Comparison of ENCODE assay signal across 23 mouse cellular contexts in the genomic region with DNA sequence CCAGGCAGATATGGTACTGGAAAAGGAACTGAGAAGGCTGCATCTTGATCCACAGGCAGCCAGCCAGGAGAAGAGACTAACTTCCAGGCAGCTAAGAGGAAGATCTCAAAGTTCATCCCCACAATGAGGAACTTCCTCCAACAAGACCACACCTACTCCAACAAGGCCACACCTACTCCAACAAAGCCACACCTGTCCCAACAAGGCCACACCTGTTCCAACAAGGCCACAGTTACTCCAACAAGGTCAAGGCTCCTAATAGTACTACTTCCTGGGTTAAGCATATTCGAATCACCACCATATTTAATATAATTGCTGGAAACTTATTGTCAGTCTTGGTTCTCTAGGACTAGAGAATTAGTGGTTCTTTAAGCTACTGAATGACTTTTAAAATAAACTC. TPM values are rescaled to one million over a fixed set of nuclear protein-coding genes. Genes with fewer than 3 reads are reported as not detected.
"Had no signal": no experiment of that assay in that cellular context is flagged by ENCODE, and none has a peak within 500 bp of the region (broad histone marks: within the 10 kb centered on the region; RNA-seq: fewer than 3 reads in every experiment).

No protein-coding gene starts in this region.

- H3K4me2 ChIP-seq: kidney, embryonic 15.5 days; limb, embryonic 13.5 days; liver, embryonic 12.5 days; liver, embryonic 15.5 days; midbrain, embryonic 12.5 days; midbrain, embryonic 15.5 days; neural tube, embryonic 13.5 days had no signal

- H3K27ac ChIP-seq: kidney, embryonic 15.5 days; layer of hippocampus, adult 2 months; limb, embryonic 10.5 days; limb, embryonic 13.5 days; liver, embryonic 12.5 days; liver, embryonic 15.5 days; macrophage; midbrain, embryonic 12.5 days; midbrain, embryonic 15.5 days; neural tube, embryonic 13.5 days had no signal

- DNase-seq: kidney, adult 8-10 months; kidney, postnatal 14 days; kidney, postnatal 4 days; layer of hippocampus, adult 9-11 months; liver; lung, adult 2 months; lung, postnatal 14 days; retina, postnatal 1 day; right cerebral cortex, postnatal 25 days; thymus, adult 2 months; thymus, postnatal 14 days; thymus, postnatal 4 days had no signal

- H3K4me1 ChIP-seq: kidney, embryonic 15.5 days; liver, embryonic 12.5 days; liver, embryonic 15.5 days; midbrain, embryonic 12.5 days; midbrain, embryonic 15.5 days; neural tube, embryonic 13.5 days had no signal

- H3K4me3 ChIP-seq: kidney, embryonic 15.5 days; layer of hippocampus, adult 2 months; limb, embryonic 10.5 days; limb, embryonic 13.5 days; liver, embryonic 12.5 days; liver, embryonic 15.5 days; midbrain, embryonic 12.5 days; midbrain, embryonic 15.5 days; neural tube, embryonic 13.5 days had no signal

- ATAC-seq: liver, embryonic 12.5 days; midbrain, embryonic 15.5 days had no signal

- H3K27me3 ChIP-seq: kidney, embryonic 15.5 days; limb, embryonic 13.5 days; liver, embryonic 12.5 days; liver, embryonic 15.5 days; midbrain, embryonic 12.5 days; midbrain, embryonic 15.5 days; neural tube, embryonic 13.5 days had no signal

- H3K36me3 ChIP-seq: kidney, embryonic 15.5 days; limb, embryonic 10.5 days; limb, embryonic 13.5 days; liver, embryonic 12.5 days; liver, embryonic 15.5 days; midbrain, embryonic 12.5 days; midbrain, embryonic 15.5 days; neural tube, embryonic 13.5 days had no signal

- H3K9me3 ChIP-seq: kidney, embryonic 15.5 days; limb, embryonic 10.5 days; limb, embryonic 13.5 days; liver, embryonic 12.5 days; liver, embryonic 15.5 days; midbrain, embryonic 12.5 days; midbrain, embryonic 15.5 days; neural tube, embryonic 13.5 days had no signal

- H3K9ac ChIP-seq: kidney, embryonic 15.5 days; limb, embryonic 13.5 days; liver, embryonic 12.5 days; liver, embryonic 15.5 days; midbrain, embryonic 12.5 days; midbrain, embryonic 15.5 days; neural tube, embryonic 13.5 days had no signal

RNA-seq across cellular contexts. Expression of a gene that starts 34.6 kb away (rescaled TPM):
- total RNA-seq: layer of hippocampus, adult 2 months; layer of hippocampus, postnatal 25 days had no signal
- polyA plus RNA-seq: kidney, embryonic 15.5 days; limb, embryonic 13.5 days; liver, embryonic 12.5 days; liver, embryonic 15.5 days; macrophage; neural tube, embryonic 13.5 days had no signal
